Mouse (Mus musculus) hindbrain, embryonic 14.5 days (tissue): ENCODE data around the gene Bcas1. TPM values are rescaled to one million over a fixed set of nuclear protein-coding genes. Genes with fewer than 3 reads are reported as not detected.

Experiments
- ATAC-seq: fragments of 200-750 bp; cut with Nextera tagmentation; 2 replicates; pipeline ENCODE4 v1.8.0; 2017; ENCODE audit warnings: moderate number of reproducible peaks, mild to moderate bottlenecking, moderate TSS enrichment, moderate library complexity; ENCODE audit not compliant: low FRiP score
- DNase-seq: peaks from one replicate; pipeline ENCODE4 v3.0.0-alpha.2; 2015; ENCODE audit warnings: low spot score
- H3K27ac ChIP-seq: fragments of 300-500 bp; sonication (generic); 2 replicates; pipeline ENCODE4 v1.5.1; 2014; ENCODE audit warnings: mild to moderate bottlenecking, moderate library complexity
- H3K27me3 ChIP-seq: fragments of 300-500 bp; sonication (generic); 2 replicates; pipeline ENCODE4 v1.6.1; 2014; ENCODE audit warnings: mild to moderate bottlenecking, low read length, mixed read lengths; ENCODE audit not compliant: control insufficient read depth, insufficient read depth
- H3K36me3 ChIP-seq: fragments of 300-500 bp; sonication (generic); replicated peaks from 2 replicates; pipeline ENCODE4 v1.6.1; 2014; ENCODE audit not compliant: control insufficient read depth, insufficient read depth
- H3K4me1 ChIP-seq: fragments of 300-500 bp; sonication (generic); replicated peaks from 2 replicates; pipeline ENCODE4 v1.6.1; 2014; ENCODE audit warnings: antibody characterized with exemption, low read length, mixed read lengths; ENCODE audit not compliant: control insufficient read depth, insufficient read depth
- H3K4me2 ChIP-seq: fragments of 300-500 bp; sonication (generic); replicated peaks from 2 replicates; pipeline ENCODE4 v1.6.1; 2014; ENCODE audit warnings: mild to moderate bottlenecking, moderate library complexity
- H3K4me3 ChIP-seq: fragments of 300-500 bp; sonication (generic); replicated peaks from 2 replicates; pipeline ENCODE4 v1.5.1; 2014; ENCODE audit warnings: mild to moderate bottlenecking, low read length
- H3K9ac ChIP-seq: fragments of 300-500 bp; sonication (generic); 2 replicates; pipeline ENCODE4 v1.6.1; 2014
- H3K9me3 ChIP-seq: fragments of 300-500 bp; sonication (generic); 2 replicates; pipeline ENCODE4 v1.6.1; 2016; ENCODE audit warnings: low read length; ENCODE audit not compliant: control insufficient read depth
- WGBS: fragments of 180-500 bp; shearing (Covaris S2); extraction: QIAGEN DNeasy Blood & Tissue Kit; methylation state at CpG from one replicate; pipeline ENCODE4 v1.1.7; 2014; 5-methylcytosine and 5-hydroxymethylcytosine counted together
- polyA plus RNA-seq: library from polyadenylated mRNA; unstranded; fragments of >200 nt; fragmentation: Nextera tagmentation; extraction: Ambion mirVana; gene quantifications from 2 replicates; pipeline ENCODE4 v1.2.1, GENCODE M21; 2014

Bcas1 gene
- polyA plus RNA-seq, 1 experiment from 2014 or later = 15.4 TPM

DNA sequence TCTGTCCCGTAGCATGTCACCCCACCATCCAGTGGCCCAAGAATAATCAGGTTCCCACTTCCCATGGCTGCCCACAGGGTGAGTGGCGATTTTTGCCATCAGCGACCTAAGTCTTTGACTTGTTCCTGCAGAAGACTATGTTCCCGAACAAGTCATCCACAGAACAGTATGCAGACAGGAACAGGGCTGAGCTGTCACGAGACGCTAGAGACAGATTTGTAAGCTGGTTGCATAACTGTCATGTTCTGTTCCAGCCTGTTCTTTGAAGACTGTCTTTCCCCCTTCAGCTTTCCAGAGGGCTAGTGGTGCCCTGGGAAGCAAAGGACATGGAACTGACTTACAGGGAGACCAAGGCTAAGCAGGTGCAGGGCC, 116.7 kb downstream of the Bcas1 start:
- H3K4me1 ChIP-seq = peaks cover 8% of the 10 kb centered on the region; the same call in 1 of the 2 replicates
- H3K9me3 ChIP-seq = no peaks in the 10 kb centered on the region
- ATAC-seq = no peak
- H3K4me2 ChIP-seq = no peak overlapping the region
- no peak overlapping the region for H3K27ac ChIP-seq
- H3K4me3 ChIP-seq = no peak overlapping the region
- no peak for DNase-seq
- WGBS = 87% methylated on average over 6 of the region's 6 CpGs
- H3K9ac ChIP-seq = no peak overlapping the region
- no peaks in the 10 kb centered on the region for H3K27me3 ChIP-seq
- H3K36me3 ChIP-seq = no peaks in the 10 kb centered on the region

DNA sequence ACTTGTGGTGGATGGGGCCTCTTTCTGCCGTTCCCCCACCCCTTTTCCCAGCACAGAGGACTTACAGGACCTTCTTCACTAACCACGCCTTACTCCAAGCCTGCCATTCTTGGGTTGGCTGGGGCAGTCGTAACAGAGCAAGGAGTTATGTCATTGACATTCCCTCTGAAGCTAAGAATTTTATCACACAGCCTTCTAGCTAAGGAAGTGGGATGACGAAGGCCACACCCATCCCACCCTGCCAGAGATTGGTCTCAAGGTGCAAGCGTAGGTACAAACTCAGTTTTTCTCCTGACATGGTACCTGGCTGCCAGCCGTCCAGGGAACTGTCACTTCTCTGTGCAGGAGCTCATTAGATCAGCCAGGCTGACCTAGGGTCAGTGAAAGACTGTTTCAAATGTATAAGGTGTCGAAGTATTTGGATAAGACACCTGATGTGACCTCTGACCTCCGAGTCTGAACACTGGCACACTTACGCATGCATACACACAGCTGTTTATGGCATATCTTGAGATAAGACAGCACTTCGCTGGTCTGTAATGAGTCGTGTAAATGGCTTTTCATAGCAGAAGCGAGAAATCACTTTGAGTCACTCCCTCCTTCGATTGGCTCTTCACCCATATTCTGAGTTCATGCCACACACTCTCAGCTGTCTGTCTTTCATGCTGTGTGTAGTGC, 117.2 kb downstream of the Bcas1 start:
- peaks cover 8% of the 10 kb centered on the region; the same call in 1 of the 2 replicates for H3K4me1 ChIP-seq
- H3K4me2 ChIP-seq = no peak overlapping the region
- H3K27ac ChIP-seq = no peak overlapping the region
- no peaks in the 10 kb centered on the region for H3K27me3 ChIP-seq
- DNase-seq (no peak), ATAC-seq (no peak)
- H3K9ac ChIP-seq = no peak overlapping the region
- WGBS = 85% methylated on average over 13 of the region's 13 CpGs
- H3K4me3 ChIP-seq = no peak overlapping the region
- H3K9me3 ChIP-seq = no peaks in the 10 kb centered on the region
- H3K36me3 ChIP-seq = no peaks in the 10 kb centered on the region

DNA sequence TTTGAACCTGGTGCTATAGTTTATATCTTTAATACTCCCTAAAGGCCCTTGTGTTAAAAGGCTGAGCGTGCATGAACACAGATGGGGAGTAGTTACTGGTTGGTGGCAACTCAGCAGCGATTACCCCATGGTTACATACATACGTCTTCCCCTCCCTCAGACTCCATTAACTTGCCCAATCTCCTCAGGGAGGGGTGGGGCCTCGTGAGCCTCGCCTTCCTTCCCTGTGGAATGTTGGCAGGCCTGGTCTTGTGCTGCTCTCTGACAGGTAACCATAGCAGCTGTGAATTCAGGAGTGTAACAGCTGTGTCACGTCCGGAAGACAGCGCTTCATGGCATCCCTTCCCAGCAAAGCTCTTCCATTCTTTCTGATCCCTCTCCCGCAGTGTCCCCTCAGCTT, 118.7 kb downstream of the Bcas1 start:
- no peak for ATAC-seq
- Histone ChIP-seq H3K9me3 (no peaks in the 10 kb centered on the region), H3K4me3 (no peak overlapping the region), H3K36me3 (no peaks in the 10 kb centered on the region), H3K4me2 (no peak overlapping the region), H3K4me1 (peaks cover 8% of the 10 kb centered on the region; the same call in 1 of the 2 replicates), H3K27me3 (no peaks in the 10 kb centered on the region), H3K9ac (no peak overlapping the region), H3K27ac (no peak overlapping the region)
- DNase-seq = no peak
- WGBS = 55% methylated on average over 9 of the region's 9 CpGs

DNA sequence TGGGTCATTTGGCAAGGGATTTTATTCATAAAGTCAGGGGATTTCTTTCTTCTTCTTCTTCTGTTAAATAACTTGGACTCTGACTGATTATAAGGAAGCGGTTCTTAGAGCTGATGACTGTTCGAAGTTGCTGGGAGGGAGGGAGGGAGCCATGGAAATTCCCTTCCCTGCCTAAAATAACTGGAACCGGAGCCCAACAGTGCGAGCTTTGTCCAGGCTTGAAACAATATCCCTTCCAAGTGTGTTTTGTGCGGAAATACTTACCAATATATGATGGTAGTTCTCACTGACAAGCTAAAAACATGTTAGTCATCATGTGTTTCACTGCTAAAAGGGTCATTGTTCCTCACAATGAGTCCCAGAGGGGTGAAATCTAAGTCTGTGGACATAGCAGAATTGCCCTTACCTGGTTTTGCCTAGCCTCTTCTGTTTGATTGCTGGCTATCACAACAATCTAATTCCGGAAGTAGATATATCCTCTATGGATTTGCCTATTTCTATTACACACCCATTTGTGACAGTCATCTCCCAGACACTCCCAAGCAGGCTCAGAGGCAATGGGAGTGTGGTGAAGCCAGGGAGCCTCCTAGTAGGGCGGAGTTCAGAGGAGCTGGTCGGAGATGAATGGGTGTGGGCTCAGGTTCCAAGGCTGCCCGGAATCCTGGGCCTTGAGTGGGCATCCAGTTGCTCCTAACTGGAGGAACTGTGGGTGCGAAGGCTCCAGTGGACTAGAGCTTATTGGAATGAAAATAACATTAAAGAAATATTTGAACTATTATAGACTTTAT, 119.4 kb downstream of the Bcas1 start:
- no peak overlapping the region for H3K4me3 ChIP-seq

DNA sequence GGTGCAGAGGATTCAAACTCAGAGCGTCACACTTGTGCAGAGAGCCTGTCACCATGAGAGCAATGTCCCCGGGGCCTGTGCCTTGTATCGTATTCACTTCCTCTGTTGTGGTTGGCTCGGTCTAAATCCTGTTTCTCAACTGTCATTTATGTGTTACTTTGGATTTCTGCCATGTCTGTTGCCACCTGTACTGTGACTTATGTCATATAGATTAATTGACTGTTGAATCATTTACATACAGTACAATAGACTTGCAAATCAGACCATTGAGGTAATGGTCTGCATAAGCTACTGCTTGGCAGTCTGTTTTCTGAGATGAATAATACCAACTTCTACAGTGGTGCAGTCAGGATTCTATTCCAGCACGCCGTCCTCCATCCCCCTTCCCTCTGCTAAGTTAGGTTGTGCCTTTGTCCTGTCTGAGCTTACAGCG, 120.0 kb downstream of the Bcas1 start:
- Histone ChIP-seq H3K27ac (peak overlapping the region; percentile 68), H3K4me2 (no peak overlapping the region; the same call in 1 of the 2 replicates), H3K9ac (no peak overlapping the region), H3K4me1 (peaks cover 8% of the 10 kb centered on the region; the same call in 1 of the 2 replicates), H3K36me3 (no peaks in the 10 kb centered on the region), H3K9me3 (no peaks in the 10 kb centered on the region), H3K27me3 (no peaks in the 10 kb centered on the region), H3K4me3 (no peak overlapping the region)
- 24% methylated on average over 7 of the region's 7 CpGs for WGBS
- peak; percentile 60 for DNase-seq
- ATAC-seq = peak; percentile 85

More for the DNA sequence above, 119.4 kb downstream of the Bcas1 start:
- no peak overlapping the region; the same call in 1 of the 2 replicates for H3K4me2 ChIP-seq
- no peaks in the 10 kb centered on the region for H3K9me3 ChIP-seq
- no peaks in the 10 kb centered on the region for H3K36me3 ChIP-seq
- ATAC-seq = 0 out of 2 replicates have a peak, but pooled peaks have one; percentile 16
- no peak for DNase-seq
- H3K4me1 ChIP-seq = peaks cover 8% of the 10 kb centered on the region; the same call in 1 of the 2 replicates
- H3K27me3 ChIP-seq = no peaks in the 10 kb centered on the region
- peak overlapping the region; percentile 68 for H3K27ac ChIP-seq
- H3K9ac ChIP-seq = no peak overlapping the region
- 42% methylated on average over 10 of the region's 10 CpGs for WGBS

DNA sequence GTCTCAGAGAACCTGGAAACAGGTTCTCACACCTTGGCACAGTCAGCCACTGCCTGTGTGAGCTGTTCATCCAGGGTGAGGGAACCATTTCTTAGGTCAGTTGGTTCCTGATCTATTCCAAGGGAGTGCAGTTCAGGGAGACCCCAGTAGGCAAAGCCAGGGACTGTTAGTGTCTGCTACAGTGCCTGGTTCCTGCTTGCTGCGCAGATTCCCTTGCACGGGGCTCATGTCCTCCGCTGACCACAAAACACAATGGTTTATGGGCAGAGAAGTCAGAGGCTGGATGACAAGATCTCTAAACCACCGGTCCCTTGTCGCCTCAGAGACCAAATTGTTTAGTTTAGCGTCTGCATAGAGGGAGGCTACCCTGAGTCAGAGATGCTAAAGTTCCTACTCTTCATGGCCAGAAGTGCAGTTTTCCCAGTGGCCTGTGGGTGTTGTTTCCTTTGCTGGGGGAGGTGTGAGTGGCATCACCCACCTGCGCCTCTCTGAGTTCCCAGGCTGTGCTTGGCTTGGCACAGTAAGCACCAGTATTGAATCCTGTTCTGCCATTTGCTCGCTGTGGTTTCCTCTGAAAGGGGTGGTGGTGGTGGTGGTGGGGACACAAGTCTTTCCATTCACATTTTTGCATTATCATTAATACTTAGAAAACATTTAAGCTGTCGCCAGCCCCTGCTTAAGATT, 120.9 kb downstream of the Bcas1 start:
- DNase-seq (no peak), ATAC-seq (no peak)
- peaks cover 8% of the 10 kb centered on the region; the same call in 1 of the 2 replicates for H3K4me1 ChIP-seq

DNA sequence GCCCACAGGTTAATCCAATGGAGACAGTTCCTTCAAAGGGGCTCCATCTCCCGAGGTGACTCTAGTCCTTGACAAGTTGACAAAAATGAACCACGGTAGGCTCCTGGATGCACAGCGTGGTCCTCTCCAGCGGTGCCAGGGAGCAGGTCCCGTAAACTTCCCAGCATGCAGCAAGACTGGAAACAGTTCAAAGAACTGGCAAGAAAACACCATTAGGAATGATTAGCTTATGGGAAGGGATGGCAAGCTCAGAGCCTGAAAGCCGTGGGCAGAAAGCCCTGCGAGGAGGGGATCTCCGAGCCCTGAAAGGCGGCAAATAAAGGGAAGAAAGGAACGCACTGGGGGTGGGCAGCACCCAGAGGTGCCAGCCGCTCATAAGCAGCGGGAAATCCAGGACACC, 122.9 kb downstream of the Bcas1 start:
- Histone ChIP-seq H3K4me2 (no peak overlapping the region), H3K27ac (peak overlapping the region; percentile 33; the same call in 1 of the 2 replicates), H3K9me3 (no peaks in the 10 kb centered on the region), H3K27me3 (no peaks in the 10 kb centered on the region), H3K9ac (no peak overlapping the region), H3K36me3 (no peaks in the 10 kb centered on the region), H3K4me1 (peaks cover 8% of the 10 kb centered on the region; the same call in 1 of the 2 replicates), H3K4me3 (no peak overlapping the region)
- ATAC-seq = no peak
- WGBS = 67% methylated on average over 12 of the region's 12 CpGs
- DNase-seq = no peak

More for the DNA sequence above, 120.9 kb downstream of the Bcas1 start:
- no peak overlapping the region for H3K9ac ChIP-seq
- H3K36me3 ChIP-seq = no peaks in the 10 kb centered on the region
- no peaks in the 10 kb centered on the region for H3K27me3 ChIP-seq
- H3K9me3 ChIP-seq = no peaks in the 10 kb centered on the region
- H3K4me3 ChIP-seq = no peak overlapping the region
- WGBS = 85% methylated on average over 9 of the region's 9 CpGs
- no peak overlapping the region; the same call in 1 of the 2 replicates for H3K27ac ChIP-seq
- H3K4me2 ChIP-seq = no peak overlapping the region

DNA sequence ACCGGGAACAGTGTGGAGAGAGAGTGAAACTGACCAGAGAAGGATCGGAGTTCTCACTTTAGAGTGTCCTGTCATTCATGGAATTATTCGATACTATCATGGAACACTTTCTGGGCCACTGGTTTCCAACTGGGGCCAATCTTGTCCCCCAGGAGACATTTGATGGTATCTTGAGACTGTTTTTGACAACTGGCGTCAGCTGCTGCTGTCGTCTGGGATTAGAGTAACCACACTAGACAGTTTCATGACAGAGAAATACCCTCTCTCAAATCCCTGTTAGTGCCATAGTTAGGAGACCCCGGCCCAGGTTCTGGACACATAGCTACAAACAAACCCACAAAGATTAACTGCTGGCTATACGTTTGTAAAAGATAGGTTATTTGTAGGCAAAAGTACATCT, 124.0 kb downstream of the Bcas1 start:
- 87% methylated on average over 7 of the region's 7 CpGs for WGBS
- Histone ChIP-seq H3K4me1 (peaks cover 8% of the 10 kb centered on the region; the same call in 1 of the 2 replicates), H3K27me3 (no peaks in the 10 kb centered on the region)

DNA sequence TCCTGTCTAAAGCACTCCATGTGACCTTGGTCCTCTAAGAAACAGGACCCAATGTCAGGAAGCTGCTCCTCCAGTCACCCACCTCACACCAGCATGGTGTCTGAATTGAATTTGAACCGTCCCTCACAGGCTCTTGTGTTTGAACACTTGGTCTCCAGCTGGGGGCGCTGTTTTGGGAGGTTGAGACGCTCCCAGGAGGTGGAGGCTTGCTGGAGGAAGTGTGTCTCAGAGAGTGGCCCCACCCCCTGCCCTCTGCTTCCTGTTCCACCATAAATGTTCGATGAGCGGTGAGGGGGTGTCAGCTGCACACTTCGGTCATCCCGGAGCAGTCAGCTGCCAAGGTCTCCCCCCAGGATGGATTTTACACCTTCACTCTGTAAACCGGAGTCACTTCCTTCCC, 124.8 kb downstream of the Bcas1 start:
- DNase-seq (no peak), ATAC-seq (no peak)
- Histone ChIP-seq H3K4me2 (no peak overlapping the region), H3K4me3 (no peak overlapping the region), H3K27me3 (no peaks in the 10 kb centered on the region), H3K9me3 (no peaks in the 10 kb centered on the region), H3K4me1 (peaks cover 7% of the 10 kb centered on the region; the same call in 1 of the 2 replicates), H3K9ac (no peak overlapping the region), H3K27ac (no peak overlapping the region), H3K36me3 (no peaks in the 10 kb centered on the region)
- 89% methylated on average over 8 of the region's 8 CpGs for WGBS

More for the DNA sequence above, 124.0 kb downstream of the Bcas1 start:
- DNase-seq = no peak
- Histone ChIP-seq H3K27ac (no peak overlapping the region), H3K4me2 (no peak overlapping the region), H3K9me3 (no peaks in the 10 kb centered on the region), H3K9ac (no peak overlapping the region), H3K4me3 (no peak overlapping the region), H3K36me3 (no peaks in the 10 kb centered on the region)
- ATAC-seq = no peak
